Mouse (Mus musculus) stomach, postnatal 0 days (tissue): Measurements from ENCODE around the gene A430033K04Rik.

Experiments
- CTCF ChIP-seq: IDR thresholded peaks from 2 replicates; pipeline ENCODE4 v1.5.1; 2016; ENCODE audit warnings: antibody characterized with exemption, low read depth, mild to moderate bottlenecking, moderate library complexity
- EP300 ChIP-seq: optimal IDR thresholded peaks from 2 replicates; pipeline ENCODE3; 2016; ENCODE audit warnings: antibody characterized with exemption

DNA sequence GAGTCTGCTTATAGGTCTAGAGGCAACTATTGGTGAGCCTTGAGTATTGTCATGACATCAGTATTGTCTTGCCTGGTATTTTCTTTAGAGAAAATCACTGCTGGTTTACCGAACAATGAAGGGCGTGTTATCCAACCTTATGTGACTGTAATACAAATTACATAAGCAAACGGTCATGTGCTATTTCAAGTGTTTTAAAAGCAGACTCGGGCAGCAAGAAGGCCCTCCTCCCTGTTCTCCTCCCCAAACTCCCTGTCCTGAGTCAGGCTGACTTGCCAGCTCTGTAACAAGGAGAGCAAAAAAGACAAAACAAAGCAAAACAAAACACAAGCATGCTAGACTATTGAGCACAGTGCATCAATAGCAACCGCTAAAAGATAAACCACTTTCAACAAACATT lies 1.8 kb upstream of the A430033K04Rik start:
- no peak for TF ChIP-seq CTCF
- TF ChIP-seq EP300: no peak
